ENCODE assay signal across 1 mouse cellular context in the genomic region with DNA sequence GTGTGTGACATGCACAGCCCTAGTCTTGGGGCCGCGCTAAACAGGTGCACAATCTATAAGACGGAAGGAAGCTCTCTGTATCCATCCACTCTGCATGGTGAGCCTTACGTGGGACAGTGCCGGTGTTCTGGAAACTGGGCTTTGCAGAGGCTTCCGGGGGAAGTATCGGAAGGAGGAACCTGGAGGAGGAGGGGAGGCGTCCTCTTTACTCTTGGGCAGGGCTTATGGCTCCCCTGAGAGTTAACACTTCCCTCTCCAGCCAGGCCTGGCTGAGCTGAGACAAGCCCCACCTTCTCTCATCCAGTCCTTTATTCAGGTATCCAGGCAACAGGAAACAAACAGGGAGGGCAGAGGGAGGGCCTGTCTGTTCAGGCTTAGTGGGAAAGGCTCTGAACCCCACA.
TF ChIP-seq lines count a peak whose summit lies in the region.

No protein-coding gene starts in this region.

TF ChIP-seq in CH12.LX, 34 proteins besides CTCF, POLR2A, EP300 and RAD21:
- TF ChIP-seq CHD2 (IDR thresholded peaks at IDR 0.05; ENCODE audit: low read length): peak; percentile 49; the same call in 1 of the 2 replicates
- TF ChIP-seq NELFE (IDR thresholded peaks at IDR 0.05; ENCODE audit: low read depth, low read length): peak; percentile 51; the same call in 1 of the 2 replicates
- peak; percentile 65 for TF ChIP-seq HCFC1 (IDR thresholded peaks at IDR 0.05; ENCODE audit: low read depth, low read length)
- TF ChIP-seq MEF2A (IDR thresholded peaks at IDR 0.05; ENCODE audit: borderline replicate concordance, low read depth, low read length): 0 out of 2 replicates have a peak, but pooled peaks have one; percentile 26
- no peak; the same call in 1 of the 2 replicates for TF ChIP-seq MXI1 (IDR thresholded peaks at IDR 0.05; ENCODE audit: low read depth, low read length)
- TF ChIP-seq SIN3A (IDR thresholded peaks at IDR 0.05; ENCODE audit: low read length): peak; percentile 64; the same call in 1 of the 2 replicates
- no peak for TF ChIP-seq JUN (IDR thresholded peaks at IDR 0.05; ENCODE audit: insufficient read depth, low read depth, low read length)
- 0 out of 2 replicates have a peak, but pooled peaks have one; percentile 31 for TF ChIP-seq TBP (conservative IDR thresholded peaks at IDR 0.05; ENCODE audit: low read depth, low read length)
- no peak for TF ChIP-seq ZNF384 (IDR thresholded peaks at IDR 0.05; ENCODE audit: low read depth, low read length)
- TF ChIP-seq ELF1 (IDR thresholded peaks at IDR 0.05; ENCODE audit: low read depth, low read length): peak; percentile 84
- TF ChIP-seq TCF12 (IDR thresholded peaks at IDR 0.05; ENCODE audit: low read depth, low read length): peak; percentile 39; the same call in 1 of the 2 replicates
